Comparison of ENCODE assay signal across 10 mouse cellular contexts in the genomic region with DNA sequence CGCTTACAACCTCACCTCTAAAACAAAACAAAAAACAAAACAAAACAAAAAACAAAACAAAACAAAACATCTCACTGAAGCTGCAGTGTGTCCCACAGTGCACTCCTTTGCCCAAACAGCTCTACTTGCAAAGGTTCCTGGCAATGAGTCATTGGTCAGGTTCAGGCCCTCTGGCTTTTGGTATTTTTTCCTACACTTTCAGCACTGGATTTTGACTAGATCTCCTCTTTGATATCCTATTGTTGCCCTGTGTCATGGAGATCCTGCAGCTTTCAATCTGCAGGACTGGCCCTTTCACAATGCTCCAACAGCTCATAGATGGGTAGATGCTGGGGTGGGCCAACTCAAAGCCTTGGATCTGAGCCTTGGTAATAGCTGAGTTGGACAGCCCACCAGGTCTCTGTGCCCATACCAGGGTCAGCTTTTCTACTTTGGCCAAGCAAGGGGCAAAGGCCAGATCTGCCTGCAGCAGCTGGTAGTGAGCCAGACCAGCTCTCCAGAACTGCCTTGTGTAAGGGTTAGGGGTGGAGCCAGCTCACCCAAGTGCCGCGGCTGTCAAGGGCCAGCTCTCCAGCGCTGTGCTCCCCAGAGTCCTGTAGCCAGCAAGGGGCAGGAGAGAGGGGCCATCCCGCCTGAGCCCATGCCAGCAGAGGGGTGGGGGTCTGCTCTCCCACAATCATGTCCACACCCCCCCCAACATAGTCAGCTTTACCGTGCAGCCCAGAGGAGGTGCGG. TPM values are rescaled to one million over a fixed set of nuclear protein-coding genes. Genes with fewer than 3 reads are reported as not detected.
DNase-seq lines count a peak whose midpoint lies in the region; ATAC-seq and TF ChIP-seq lines count a peak whose summit lies in the region.
"Had no signal": no experiment of that assay in that cellular context is flagged by ENCODE, and none has a peak within 500 bp of the region (broad histone marks: within the 10 kb centered on the region; RNA-seq: fewer than 3 reads in every experiment).

No protein-coding gene starts in this region.

- H3K9ac ChIP-seq in liver, embryonic 14.5 days (replicated peaks) = no peak overlapping the region
- no peak overlapping the region for H3K9ac ChIP-seq in stomach, embryonic 16.5 days (ENCODE audit: low read length)
- H3K9ac ChIP-seq in forebrain, embryonic 14.5 days (ENCODE audit: low read length) = no peak overlapping the region

- H3K9me3 ChIP-seq in liver, embryonic 14.5 days (ENCODE audit: control insufficient read depth, low read length) = no peaks in the 10 kb centered on the region
- no peaks in the 10 kb centered on the region for H3K9me3 ChIP-seq in stomach, embryonic 16.5 days (replicated peaks; ENCODE audit: control insufficient read depth, low read length)
- no peaks in the 10 kb centered on the region for H3K9me3 ChIP-seq in forebrain, embryonic 14.5 days (replicated peaks; ENCODE audit: control insufficient read depth, low read length)

- no peak overlapping the region for H3K4me2 ChIP-seq in liver, embryonic 14.5 days (ENCODE audit: low read depth)
- H3K4me2 ChIP-seq in stomach, embryonic 16.5 days (ENCODE audit: low read depth, low read length) = no peak overlapping the region
- H3K4me2 ChIP-seq in forebrain, embryonic 14.5 days (ENCODE audit: low read length) = no peak overlapping the region

- H3K4me1 ChIP-seq in liver, embryonic 14.5 days (replicated peaks; ENCODE audit: control insufficient read depth in 2 of 2, insufficient read depth in 2 of 2, low read length in 1 of 2) = no peaks in the 10 kb centered on the region
- no peaks in the 10 kb centered on the region for H3K4me1 ChIP-seq in stomach, embryonic 16.5 days (ENCODE audit: control insufficient read depth, insufficient read depth, low read length)
- H3K4me1 ChIP-seq in forebrain, embryonic 14.5 days (ENCODE audit: control insufficient read depth, insufficient read depth, low read length) = no peaks in the 10 kb centered on the region

- WGBS in liver, embryonic 14.5 days (ENCODE audit: insufficient replicate concordance) = 87% methylated on average over 7 of the region's 7 CpGs
- WGBS in stomach, embryonic 16.5 days = 83% methylated on average over 7 of the region's 7 CpGs
- 87% methylated on average over 7 of the region's 7 CpGs for WGBS in forebrain, embryonic 14.5 days

- DNase-seq in cerebellum, postnatal 14 days = peak; percentile 5 to 20
- DNase-seq in cerebellum, adult 18-20 months = no peak
- no peak for DNase-seq in liver, embryonic 14.5 days (ENCODE audit: low read depth in 3 of 3, low spot score in 3 of 3)
- DNase-seq in liver = no peak
- DNase-seq in kidney, postnatal 10 days = peak; percentile 49
- DNase-seq in forebrain, embryonic 14.5 days (ENCODE audit: low spot score) = no peak
- DNase-seq in cerebellum, adult 11-12 months = no peak

- H3K4me3 ChIP-seq in liver, embryonic 14.5 days (ENCODE audit: insufficient read depth in 1 of 2, low read depth in 2 of 2, low read length in 2 of 2) = no peak overlapping the region
- no peak overlapping the region for H3K4me3 ChIP-seq in stomach, embryonic 16.5 days (replicated peaks; ENCODE audit: low read length)
- H3K4me3 ChIP-seq in forebrain, embryonic 14.5 days (ENCODE audit: low read depth, low read length) = no peak overlapping the region
- H3K4me3 ChIP-seq: erythroblast, embryonic 14.5 days had no signal

- no peak for TF ChIP-seq CTCF in liver, embryonic 14.5 days (IDR thresholded peaks at IDR 0.05; ENCODE audit: low read depth)

- H3K27me3 ChIP-seq in liver, embryonic 14.5 days (ENCODE audit: control insufficient read depth, insufficient read depth, low read length) = no peaks in the 10 kb centered on the region
- no peaks in the 10 kb centered on the region for H3K27me3 ChIP-seq in stomach, embryonic 16.5 days (ENCODE audit: control insufficient read depth, insufficient read depth, low read length)
- H3K27me3 ChIP-seq in forebrain, embryonic 14.5 days (replicated peaks; ENCODE audit: control insufficient read depth, insufficient read depth, low read length) = no peaks in the 10 kb centered on the region

- 0 out of 2 replicates have a peak, but pooled peaks have one; percentile 31 for ATAC-seq in liver, embryonic 14.5 days (ENCODE audit: insufficient read depth)
- peak; percentile 40; the same call in 1 of the 2 replicates for ATAC-seq in stomach, embryonic 16.5 days (ENCODE audit: insufficient read depth, low FRiP score)
- no peak for ATAC-seq in forebrain, embryonic 14.5 days
- ATAC-seq: midbrain, embryonic 16.5 days had no signal

- H3K36me3 ChIP-seq in liver, embryonic 14.5 days (replicated peaks; ENCODE audit: control insufficient read depth, insufficient read depth, low read depth) = peaks cover 22% of the 10 kb centered on the region
- peaks cover 10% of the 10 kb centered on the region for H3K36me3 ChIP-seq in stomach, embryonic 16.5 days (ENCODE audit: control insufficient read depth, insufficient read depth, low read length)
- H3K36me3 ChIP-seq in forebrain, embryonic 14.5 days (ENCODE audit: control insufficient read depth, insufficient read depth, low read length) = peaks cover 30% of the 10 kb centered on the region

- H3K27ac ChIP-seq in liver, embryonic 14.5 days = no peak overlapping the region
- no peak overlapping the region for H3K27ac ChIP-seq in stomach, embryonic 16.5 days (ENCODE audit: low read length)
- no peak overlapping the region for H3K27ac ChIP-seq in forebrain, embryonic 14.5 days (ENCODE audit: low read depth, low read length)

- no peak for TF ChIP-seq EP300 in liver, embryonic 14.5 days (IDR thresholded peaks at IDR 0.05; ENCODE audit: low read depth)

RNA-seq across cellular contexts. Expression of a gene that starts 30.3 kb away (rescaled TPM):
- 2.5 and 3.5 TPM in 2 replicates for polyA plus RNA-seq in liver, embryonic 14.5 days (2012; rRNA removed)
- polyA plus RNA-seq in liver, embryonic 14.5 days (2014; fragmentation: Nextera tagmentation; extraction: Ambion mirVana) = 3.8 and 4.2 TPM in 2 replicates
- polyA plus RNA-seq in stomach, embryonic 16.5 days (2015; fragmentation: Nextera tagmentation; extraction: Ambion mirVana) = 5.4 and 6.4 TPM in 2 replicates
- polyA plus RNA-seq in forebrain, embryonic 14.5 days (2014; fragmentation: Nextera tagmentation; extraction: Ambion mirVana) = 8.1 and 10.1 TPM in 2 replicates

RNA-seq across cellular contexts. Expression of a gene that starts 31.8 kb away (rescaled TPM):
- 30.2 and 34.6 TPM in 2 replicates for polyA plus RNA-seq in liver, embryonic 14.5 days (2012; rRNA removed)
- polyA plus RNA-seq in liver, embryonic 14.5 days (2014; fragmentation: Nextera tagmentation; extraction: Ambion mirVana) = 40.2 and 42.0 TPM in 2 replicates
- polyA plus RNA-seq in stomach, embryonic 16.5 days (2015; fragmentation: Nextera tagmentation; extraction: Ambion mirVana) = 119 and 120 TPM in 2 replicates
- 87.9 and 92.0 TPM in 2 replicates for polyA plus RNA-seq in forebrain, embryonic 14.5 days (2014; fragmentation: Nextera tagmentation; extraction: Ambion mirVana)

RNA-seq across cellular contexts. Expression of a gene that starts 32.9 kb away (rescaled TPM):
- polyA plus RNA-seq in liver, embryonic 14.5 days (2012; rRNA removed) = 6.4 and 6.6 TPM in 2 replicates
- polyA plus RNA-seq in liver, embryonic 14.5 days (2014; fragmentation: Nextera tagmentation; extraction: Ambion mirVana) = 20.9 and 21.6 TPM in 2 replicates
- 33.8 and 34.8 TPM in 2 replicates for polyA plus RNA-seq in stomach, embryonic 16.5 days (2015; fragmentation: Nextera tagmentation; extraction: Ambion mirVana)
- 24.3 and 29.7 TPM in 2 replicates for polyA plus RNA-seq in forebrain, embryonic 14.5 days (2014; fragmentation: Nextera tagmentation; extraction: Ambion mirVana)

Comparison
In these comparisons a context has a peak if more than half of its experiments do, and no peak if none do; other contexts are left out.
1. DNase-seq: peak in cerebellum, postnatal 14 days (2 of 2) and kidney, postnatal 10 days (single experiment); none in cerebellum, adult 18-20 months (0 of 2), liver, embryonic 14.5 days (0 of 3), liver (single experiment), forebrain, embryonic 14.5 days (single experiment) and cerebellum, adult 11-12 months (single experiment).